Mouse (Mus musculus) liver (tissue): Measurements from ENCODE around the gene Emp2.
"Not testable (repeated sequence)": the region's sequence is repeated elsewhere in the genome, so short reads cannot be mapped to it uniquely, and the experiment has no call there.

Experiments
- DNase-seq: peaks from one replicate; pipeline ENCODE4 v3.0.0-alpha.2; 2020; ENCODE audit warnings: mixed read lengths

Gene Emp2

DNA sequence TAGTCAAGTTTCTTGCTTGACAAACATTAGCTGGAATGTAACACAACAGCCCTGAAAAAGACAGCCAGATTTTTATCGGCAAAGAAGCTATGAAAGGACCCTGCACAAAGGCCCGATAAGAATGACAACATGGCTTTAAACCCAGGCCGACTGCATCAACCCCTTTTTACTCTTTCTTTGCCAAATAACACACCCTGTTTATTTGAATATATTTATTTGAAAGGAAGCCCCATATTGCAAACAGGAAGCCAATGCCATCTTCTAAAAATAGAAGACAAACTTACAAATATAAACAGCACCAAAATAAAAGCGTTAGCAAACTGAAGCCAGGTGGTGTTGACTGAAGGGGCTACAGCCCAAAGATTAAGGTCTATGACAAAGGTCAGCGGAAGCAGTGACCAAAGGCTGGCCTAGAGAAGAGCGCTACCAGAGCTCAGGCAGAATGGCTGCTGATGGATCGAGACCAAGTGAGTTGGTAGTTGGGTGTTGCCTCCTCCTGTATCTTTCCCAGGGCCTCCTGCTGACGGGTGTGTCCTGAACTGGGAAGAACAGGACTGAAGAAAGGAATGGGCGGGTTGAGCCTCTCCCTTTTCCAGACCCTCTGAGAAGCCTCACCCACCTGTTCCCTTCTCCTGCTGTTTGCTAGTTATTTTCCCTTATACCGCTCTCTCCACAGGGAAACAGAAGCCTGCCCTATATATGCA, 2.9 kb upstream of the Emp2 start:
- no peak for DNase-seq

DNA sequence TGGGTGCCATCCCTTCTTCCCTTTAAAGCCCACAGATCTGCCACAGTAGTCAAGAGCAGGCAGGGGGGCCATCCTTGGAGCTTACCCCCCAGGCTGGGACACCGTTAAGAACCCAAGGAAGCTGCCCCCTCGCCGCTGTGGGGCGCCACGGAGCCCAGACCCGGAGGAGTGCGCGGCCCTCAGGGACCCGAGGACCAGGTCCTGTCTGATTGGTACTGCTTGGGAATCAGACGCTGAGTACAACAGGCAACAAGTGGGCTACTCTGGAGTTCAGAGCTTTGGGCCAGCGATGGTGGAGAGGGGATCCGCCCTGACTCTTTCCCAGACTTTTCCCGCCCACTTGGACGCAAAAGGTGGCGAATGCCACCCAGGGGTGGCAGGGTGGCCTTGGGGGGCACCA, 542 bp downstream of the Emp2 start:
- DNase-seq = no peak

GRCm38 (mm10) chr16:10311989-10312388, 1.8 kb downstream of the Emp2 start:
- no peak for DNase-seq

DNA sequence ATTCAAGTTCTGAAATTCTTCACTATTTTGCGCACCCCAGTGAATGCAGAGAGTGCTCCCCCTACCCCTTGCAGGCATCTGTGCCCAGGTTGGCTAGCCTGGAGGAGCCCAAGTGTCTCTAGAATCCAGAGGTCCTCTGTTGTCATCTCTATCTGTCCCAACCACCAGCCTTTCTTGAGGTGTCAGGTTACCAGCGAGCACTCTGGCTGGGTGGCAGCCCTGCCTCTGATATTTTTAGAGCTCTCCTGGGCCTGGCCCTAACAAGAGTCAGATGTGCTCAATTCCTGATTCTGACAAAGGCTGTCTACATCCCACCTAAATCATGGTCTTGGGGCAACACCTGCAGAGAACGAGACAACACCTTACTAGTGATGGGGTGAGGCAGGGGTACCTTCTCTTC, 2.7 kb downstream of the Emp2 start:
- no peak for DNase-seq

DNA sequence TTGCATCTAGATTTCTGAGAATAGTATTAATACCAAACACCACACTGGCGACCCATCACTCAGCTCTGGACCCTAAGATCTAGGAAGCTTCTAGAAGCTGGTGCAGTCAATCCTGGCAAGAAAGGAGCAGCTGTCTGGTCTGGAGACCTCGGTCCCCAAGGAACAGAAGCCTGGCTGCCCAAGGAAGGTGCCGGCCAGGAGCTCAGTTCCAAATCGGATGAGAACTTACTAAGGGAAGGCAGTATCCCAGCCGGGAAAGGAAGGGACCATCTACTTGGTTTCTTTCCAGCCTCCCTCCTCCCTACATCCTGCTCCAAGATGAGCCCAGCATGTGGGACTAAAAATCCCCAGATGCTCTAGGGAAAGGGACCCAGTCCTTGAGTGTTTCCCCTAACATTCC, 3.3 kb downstream of the Emp2 start:
- no peak for DNase-seq

GRCm38 (mm10) chr16:10307351-10307750, 6.4 kb downstream of the Emp2 start:
- no peak for DNase-seq

DNA sequence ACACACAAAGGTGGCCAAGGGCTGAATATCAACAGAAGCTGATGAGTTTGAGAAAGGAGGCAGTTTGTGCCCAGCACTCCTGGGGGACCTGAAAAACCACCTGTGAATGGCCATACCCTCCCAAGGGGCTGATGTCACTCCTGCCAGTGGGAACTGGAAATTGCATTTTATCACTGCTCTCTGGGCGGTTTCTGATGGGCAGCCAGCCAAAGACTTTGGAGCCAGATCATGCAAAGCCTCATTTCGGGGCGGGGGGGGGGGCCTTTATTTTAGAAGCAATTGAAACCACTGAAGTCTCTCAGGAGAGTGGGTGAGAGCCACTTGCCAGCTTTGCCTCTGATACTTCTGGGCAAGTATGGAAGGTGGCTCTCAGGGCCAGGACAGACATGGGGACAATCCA, 7.7 kb downstream of the Emp2 start:
- DNase-seq = no peak

- no peak for DNase-seq
Measured at GRCm38 (mm10) chr16:10301337-10301736, 12.4 kb downstream of the Emp2 start.

- DNase-seq = no peak
Measured at GRCm38 (mm10) chr16:10300231-10301186, 13.3 kb downstream of the Emp2 start.

DNA sequence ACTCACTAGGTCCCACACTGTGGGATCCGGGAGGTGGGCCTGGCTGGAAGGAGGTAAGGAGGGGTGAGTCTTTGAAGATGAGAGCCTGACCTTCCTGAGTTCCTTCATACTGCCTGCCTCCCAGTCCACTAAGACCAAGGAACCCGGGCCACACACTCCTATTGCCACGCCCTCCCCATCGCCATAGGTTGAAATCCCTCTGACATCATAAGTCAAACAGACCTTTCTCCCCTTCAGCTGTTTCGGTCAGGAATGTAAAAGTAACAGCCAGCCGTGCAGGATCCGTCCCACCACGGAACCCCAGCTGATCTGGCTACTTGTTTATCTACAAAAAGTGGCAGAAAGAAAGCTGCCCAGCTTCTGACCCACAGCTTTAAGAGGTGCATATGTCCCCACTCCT, 14.1 kb downstream of the Emp2 start:
- DNase-seq = peak; percentile 22

- no peak for DNase-seq
Measured at GRCm38 (mm10) chr16:10297696-10298644, 15.8 kb downstream of the Emp2 start.

GRCm38 (mm10) chr16:10288115-10288514, 25.7 kb downstream of the Emp2 start:
- no peak for DNase-seq

DNA sequence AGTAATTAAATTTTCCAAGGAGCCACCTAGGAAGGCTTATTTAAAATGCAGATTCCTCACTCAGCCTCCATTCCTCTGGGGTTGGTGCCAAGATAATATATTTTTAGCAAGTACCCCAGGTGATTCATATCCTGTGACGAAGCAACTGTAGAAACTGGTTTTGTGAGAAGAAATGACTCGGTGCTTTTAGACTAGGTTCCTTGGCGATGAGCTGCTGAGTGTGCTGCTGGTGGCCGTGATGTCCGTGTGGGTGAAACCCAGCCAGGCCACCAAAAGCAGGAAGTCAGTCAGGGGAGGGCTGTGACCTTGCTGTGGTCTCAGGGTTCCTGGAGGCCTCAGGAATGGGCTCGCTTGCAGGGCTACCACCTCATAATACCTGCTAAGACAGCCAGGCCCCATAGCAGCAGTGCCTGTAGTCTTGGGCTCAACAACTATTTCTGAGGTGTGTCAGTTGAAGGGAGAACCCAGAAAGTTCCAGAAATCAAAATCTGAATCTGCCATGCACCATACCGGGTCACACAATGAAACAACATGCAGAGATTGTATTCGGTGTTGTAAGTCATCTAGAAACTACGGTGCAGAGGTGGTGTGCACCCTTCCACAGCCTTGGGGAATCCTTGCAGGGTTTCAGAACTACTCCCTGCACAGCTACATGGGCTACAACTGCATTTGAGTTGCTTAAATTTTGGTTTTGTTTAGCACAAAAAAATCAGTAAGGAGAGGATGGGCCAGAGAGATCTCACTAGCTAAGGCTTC, 27.1 kb downstream of the Emp2 start:
- DNase-seq = no peak

GRCm38 (mm10) chr16:10281890-10282289, 31.9 kb downstream of the Emp2 start:
- DNase-seq = no peak

- DNase-seq = peak; percentile 71
Measured at GRCm38 (mm10) chr16:10280286-10280951, 33.3 kb downstream of the Emp2 start.

DNA sequence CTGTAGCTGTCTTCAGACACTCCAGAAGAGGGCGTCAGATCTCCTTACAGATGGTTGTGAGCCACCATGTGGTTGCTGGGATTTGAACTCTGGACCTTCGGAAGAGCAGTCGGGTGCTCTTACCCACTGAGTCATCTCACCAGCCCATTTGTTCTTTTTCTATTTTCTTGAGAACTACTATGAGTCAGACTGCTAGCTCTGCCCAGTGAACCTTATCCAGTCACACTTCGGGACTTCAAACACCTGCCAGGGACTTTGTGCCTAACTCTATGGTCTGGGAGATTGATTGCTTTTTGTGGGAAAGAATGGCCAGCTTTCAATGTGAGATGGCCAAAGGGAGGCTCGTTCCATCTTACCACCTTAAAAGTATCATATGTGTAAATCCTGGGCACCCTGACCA, 37.0 kb downstream of the Emp2 start:
- not testable (repeated sequence) for DNase-seq

DNA sequence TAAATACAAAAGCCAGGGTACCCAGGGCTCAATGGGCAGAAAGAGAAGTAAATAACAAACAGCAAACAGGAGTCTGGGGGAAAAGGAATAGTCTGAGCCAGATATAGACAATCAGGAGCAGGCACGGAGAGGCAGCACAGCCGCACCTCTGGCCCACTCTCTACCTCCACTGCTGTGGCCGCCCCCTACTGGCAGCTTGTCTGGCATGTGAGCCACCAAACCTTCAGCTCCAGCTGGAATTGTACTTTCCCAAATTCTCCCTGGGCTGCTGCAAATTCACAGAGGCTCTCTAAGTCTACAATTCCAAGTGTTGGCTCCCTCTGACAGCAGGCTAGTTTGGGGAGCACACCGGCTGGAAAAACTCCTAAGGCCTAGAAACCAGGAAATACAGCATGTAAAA, 39.3 kb downstream of the Emp2 start:
- DNase-seq = no peak

- DNase-seq = peak; percentile 59
Measured at GRCm38 (mm10) chr16:10272256-10272655, 41.5 kb downstream of the Emp2 start.

DNA sequence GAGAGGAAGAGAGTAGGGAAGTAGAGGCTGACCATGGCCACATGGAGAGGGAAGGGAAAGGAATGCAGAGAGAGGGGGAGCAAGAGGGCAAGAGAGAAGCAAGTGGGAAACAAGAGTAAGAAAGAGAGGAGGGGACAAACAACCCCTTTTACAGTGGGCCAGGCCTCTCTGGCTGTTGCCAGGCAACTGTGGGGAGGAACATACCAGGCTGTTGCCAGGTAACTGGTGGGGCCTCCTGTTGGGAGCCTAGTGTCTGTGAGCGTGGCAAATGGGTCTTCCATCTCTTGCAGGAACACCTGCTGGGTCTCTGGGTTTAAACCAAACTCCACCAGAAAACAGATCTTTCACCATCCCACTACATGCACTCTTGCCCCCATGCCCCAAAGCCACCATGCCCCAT, 59.8 kb downstream of the Emp2 start:
- DNase-seq = no peak

- DNase-seq = no peak
Measured at GRCm38 (mm10) chr16:10236601-10237000, 77.2 kb downstream of the Emp2 start.
